Mouse (Mus musculus) heart, embryonic 16.5 days (tissue): ENCODE results near the gene Abcg1. TPM values are rescaled to one million over a fixed set of nuclear protein-coding genes. Genes with fewer than 3 reads are reported as not detected.

ENCODE experiments used
- ATAC-seq: fragments of 200-750 bp; cut with Nextera tagmentation; replicated peaks from 2 replicates; pipeline ENCODE4 v1.8.0; 2017; ENCODE audit warnings: moderate number of reproducible peaks; ENCODE audit not compliant: insufficient read depth, low FRiP score; ENCODE audit errors: extremely low read depth
- H3K27ac ChIP-seq: fragments of 300-500 bp; sonication (generic); 2 replicates; pipeline ENCODE4 v1.5.1; 2014; ENCODE audit warnings: mild to moderate bottlenecking, low read length, control low read depth, moderate library complexity
- H3K27me3 ChIP-seq: fragments of 300-500 bp; sonication (generic); 2 replicates; pipeline ENCODE4 v1.6.1; 2014; ENCODE audit warnings: low read length, mixed read lengths; ENCODE audit not compliant: control insufficient read depth, insufficient read depth
- H3K36me3 ChIP-seq: fragments of 300-500 bp; sonication (generic); 2 replicates; pipeline ENCODE4 v1.6.1; 2014; ENCODE audit not compliant: control insufficient read depth, insufficient read depth
- H3K4me1 ChIP-seq: fragments of 300-500 bp; sonication (generic); 2 replicates; pipeline ENCODE4 v1.6.1; 2014; ENCODE audit warnings: low read length, mixed read lengths; ENCODE audit not compliant: control insufficient read depth, insufficient read depth
- H3K4me2 ChIP-seq: fragments of 300-500 bp; sonication (generic); 2 replicates; pipeline ENCODE4 v1.6.1; 2014; ENCODE audit warnings: low read depth, mild to moderate bottlenecking, control low read depth, low read length
- H3K4me3 ChIP-seq: fragments of 300-500 bp; sonication (generic); 2 replicates; pipeline ENCODE4 v1.5.1; 2014; ENCODE audit warnings: mild to moderate bottlenecking, control low read depth, low read length
- H3K9ac ChIP-seq: fragments of 300-500 bp; sonication (generic); 2 replicates; pipeline ENCODE4 v1.6.1; 2014; ENCODE audit warnings: low read length, control low read depth
- H3K9me3 ChIP-seq: fragments of 300-500 bp; sonication (generic); replicated peaks from 2 replicates; pipeline ENCODE4 v1.6.1; 2016; ENCODE audit warnings: low read length; ENCODE audit not compliant: control insufficient read depth
- WGBS: fragments of 180-500 bp; shearing (Covaris S2); extraction: QIAGEN DNeasy Blood & Tissue Kit; methylation state at CpG from one replicate; pipeline ENCODE4 v1.1.7; 2014; 5-methylcytosine and 5-hydroxymethylcytosine counted together
- polyA plus RNA-seq: library from polyadenylated mRNA; unstranded; fragments of >200 nt; fragmentation: Nextera tagmentation; extraction: Ambion mirVana; gene quantifications from 2 replicates; pipeline ENCODE4 v1.2.1, GENCODE M21; 2015

Abcg1 gene
- polyA plus RNA-seq, 1 experiment from 2014 or later, result 15.6 TPM

GRCm38 (mm10) chr17:31037331-31037730 lies 20.1 kb upstream of the Abcg1 start:
- Histone ChIP-seq H3K4me1 (peaks cover 15% of the 10 kb centered on the region), H3K27me3 (no peaks in the 10 kb centered on the region), H3K27ac (no peak overlapping the region), H3K9me3 (peaks cover 1% of the 10 kb centered on the region; the same call in 1 of the 2 replicates), H3K4me2 (no peak overlapping the region), H3K4me3 (no peak overlapping the region), H3K9ac (no peak overlapping the region), H3K36me3 (no peaks in the 10 kb centered on the region)
- ATAC-seq, result no peak
- WGBS, result 71% methylated on average over 8 of the region's 8 CpGs

- Histone ChIP-seq H3K4me2 (no peak overlapping the region), H3K4me3 (no peak overlapping the region), H3K4me1 (peaks cover 17% of the 10 kb centered on the region), H3K27ac (no peak overlapping the region), H3K36me3 (no peaks in the 10 kb centered on the region), H3K27me3 (no peaks in the 10 kb centered on the region), H3K9ac (no peak overlapping the region), H3K9me3 (no peaks in the 10 kb centered on the region)
- no peak for ATAC-seq
- 64% methylated on average over 4 of the region's 4 CpGs for WGBS
Observed at GRCm38 (mm10) chr17:31038381-31038780, 19.1 kb upstream of the Abcg1 start.

- no peak overlapping the region for H3K4me3 ChIP-seq
- H3K4me1 ChIP-seq, result peaks cover 6% of the 10 kb centered on the region
- no peak overlapping the region for H3K9ac ChIP-seq
- H3K9me3 ChIP-seq, result no peaks in the 10 kb centered on the region
- H3K36me3 ChIP-seq, result no peaks in the 10 kb centered on the region
- no peak overlapping the region for H3K4me2 ChIP-seq
- H3K27me3 ChIP-seq, result no peaks in the 10 kb centered on the region
- no peak overlapping the region; the same call in 1 of the 2 replicates for H3K27ac ChIP-seq
- no peak for ATAC-seq
- WGBS, result 62% methylated on average over 7 of the region's 7 CpGs
Observed at GRCm38 (mm10) chr17:31039626-31040025, 17.8 kb upstream of the Abcg1 start.

GRCm38 (mm10) chr17:31040421-31040820 lies 17.1 kb upstream of the Abcg1 start:
- no peaks in the 10 kb centered on the region for H3K9me3 ChIP-seq
- no peak for ATAC-seq
- no peak overlapping the region for H3K4me2 ChIP-seq
- H3K4me1 ChIP-seq, result 0 out of 2 replicates have a peak, but pooled peaks cover 3% of the 10 kb centered on the region
- H3K4me3 ChIP-seq, result no peak overlapping the region
- H3K9ac ChIP-seq, result no peak overlapping the region
- no peak overlapping the region; the same call in 1 of the 2 replicates for H3K27ac ChIP-seq
- no peaks in the 10 kb centered on the region for H3K36me3 ChIP-seq
- WGBS, result 63% methylated on average over 7 of the region's 7 CpGs
- H3K27me3 ChIP-seq, result no peaks in the 10 kb centered on the region

- H3K9me3 ChIP-seq, result no peaks in the 10 kb centered on the region
- no peak overlapping the region for H3K4me2 ChIP-seq
- no peak for ATAC-seq
- no peaks in the 10 kb centered on the region for H3K27me3 ChIP-seq
- 66% methylated on average over 2 of the region's 2 CpGs for WGBS
- no peak overlapping the region for H3K9ac ChIP-seq
- H3K4me3 ChIP-seq, result no peak overlapping the region
- no peaks in the 10 kb centered on the region for H3K36me3 ChIP-seq
- H3K27ac ChIP-seq, result no peak overlapping the region
- H3K4me1 ChIP-seq, result 0 out of 2 replicates have a peak, but pooled peaks cover 3% of the 10 kb centered on the region
Observed at GRCm38 (mm10) chr17:31042751-31043150, 14.7 kb upstream of the Abcg1 start.

- Histone ChIP-seq H3K4me1 (peaks cover 31% of the 10 kb centered on the region), H3K9me3 (peaks cover 6% of the 10 kb centered on the region; the same call in 1 of the 2 replicates), H3K36me3 (no peaks in the 10 kb centered on the region), H3K4me2 (peak overlapping the region; percentile 97), H3K27ac (peak overlapping the region; percentile 63), H3K27me3 (no peaks in the 10 kb centered on the region), H3K9ac (peak overlapping the region; percentile 74), H3K4me3 (peak overlapping the region; percentile 69)
- WGBS, result 1% methylated on average over 31 of the region's 31 CpGs
- ATAC-seq, result no peak
Observed at GRCm38 (mm10) chr17:31057891-31058744, 643 bp downstream of the Abcg1 start.

GRCm38 (mm10) chr17:31058745-31059085 lies 1.2 kb downstream of the Abcg1 start:
- no peaks in the 10 kb centered on the region for H3K27me3 ChIP-seq
- H3K9ac ChIP-seq, result peak overlapping the region; percentile 74
- H3K27ac ChIP-seq, result peak overlapping the region; percentile 63
- peak overlapping the region; percentile 69 for H3K4me3 ChIP-seq
- H3K36me3 ChIP-seq, result no peaks in the 10 kb centered on the region
- peaks cover 31% of the 10 kb centered on the region for H3K4me1 ChIP-seq
- H3K9me3 ChIP-seq, result peaks cover under 1% of the 10 kb centered on the region; the same call in 1 of the 2 replicates
- 0 out of 2 replicates have a peak, but pooled peaks have one; percentile 39 for ATAC-seq
- peak overlapping the region; percentile 97 for H3K4me2 ChIP-seq
- 4% methylated on average over 13 of the region's 13 CpGs for WGBS

GRCm38 (mm10) chr17:31060196-31060587 lies 2.7 kb downstream of the Abcg1 start:
- no peak overlapping the region for H3K4me3 ChIP-seq
- H3K4me2 ChIP-seq, result peak overlapping the region; percentile 97
- WGBS, result 55% methylated on average over 4 of the region's 4 CpGs

More at GRCm38 (mm10) chr17:31060196-31060587, 2.7 kb downstream of the Abcg1 start:
- Histone ChIP-seq H3K9ac (peak overlapping the region; percentile 34; the same call in 1 of the 2 replicates), H3K27me3 (no peaks in the 10 kb centered on the region), H3K4me1 (peaks cover 31% of the 10 kb centered on the region), H3K36me3 (no peaks in the 10 kb centered on the region; the same call in 1 of the 2 replicates), H3K27ac (peak overlapping the region; percentile 81), H3K9me3 (no peaks in the 10 kb centered on the region)
- ATAC-seq, result 0 out of 2 replicates have a peak, but pooled peaks have one; percentile 30
